Mouse (Mus musculus) hindbrain, embryonic 15.5 days (tissue): ENCODE data around the gene Ptges. TPM values are rescaled to one million over a fixed set of nuclear protein-coding genes. Genes with fewer than 3 reads are reported as not detected.

Experiments used
- polyA plus RNA-seq: library from polyadenylated mRNA; unstranded; fragments of >200 nt; fragmentation: Nextera tagmentation; extraction: Ambion mirVana; gene quantifications from 2 replicates; pipeline ENCODE4 v1.2.1, GENCODE M21; 2015

Ptges gene
- polyA plus RNA-seq, 1 experiment from 2014 or later: 5.6 TPM

Other genes starting within 250 kb of the Ptges start
- gene 1700001O22Rik, start 126.2 kb downstream of the Ptges start, polyA plus RNA-seq: 1.3 and 1.8 TPM in 2 replicates
- gene Ntmt1, start 122.0 kb downstream of the Ptges start, polyA plus RNA-seq: 99.8 and 110 TPM in 2 replicates
- gene Asb6, start 99.5 kb downstream of the Ptges start, polyA plus RNA-seq: 43.3 and 44.5 TPM in 2 replicates
- 1.9 and 2.4 TPM in 2 replicates for gene Prrx2, start 94.9 kb downstream of the Ptges start, polyA plus RNA-seq
- 18.8 and 19.6 TPM in 2 replicates for gene Tor1b, start 23.1 kb upstream of the Ptges start, polyA plus RNA-seq
- 90.0 and 91.0 TPM in 2 replicates for gene Tor1a, start 38.1 kb upstream of the Ptges start, polyA plus RNA-seq
- gene BC005624, start 52.3 kb upstream of the Ptges start, polyA plus RNA-seq: 89.9 and 93.8 TPM in 2 replicates
- gene Usp20, start 52.4 kb upstream of the Ptges start, polyA plus RNA-seq: 43.2 and 50.5 TPM in 2 replicates
- gene Fnbp1, start 212.1 kb upstream of the Ptges start, polyA plus RNA-seq: 32.5 and 33.0 TPM in 2 replicates
- gene Gpr107, start 222.5 kb upstream of the Ptges start, polyA plus RNA-seq: 38.0 and 39.0 TPM in 2 replicates